Mouse (Mus musculus): Measurements from ENCODE around the gene Tsc2.

DNA sequence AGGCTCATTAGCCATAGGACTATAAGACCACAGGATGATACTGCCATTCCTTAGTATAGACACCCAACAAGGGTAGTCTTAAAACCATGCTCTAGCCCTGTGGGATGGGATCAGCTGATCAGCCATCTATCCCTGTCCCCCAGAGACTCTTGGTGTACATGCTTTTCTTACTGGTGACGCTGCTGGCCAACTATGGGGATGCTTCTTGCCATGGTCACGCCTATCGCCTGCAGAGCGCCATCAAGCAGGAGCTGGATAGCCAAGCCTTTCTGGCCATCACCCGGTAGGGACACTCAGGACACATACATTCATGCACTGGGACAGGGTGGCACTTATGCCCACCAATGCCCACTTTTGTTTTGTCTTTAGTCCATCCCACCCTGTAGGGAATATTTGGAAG lies 40.7 kb downstream of the Tsc2 start:
- TF ChIP-seq CTCF (IDR thresholded peaks at IDR 0.05; ENCODE audit: low read depth, low read length), result no peak
- no peak for TF ChIP-seq POLR2A (IDR thresholded peaks at IDR 0.05; ENCODE audit: insufficient read depth, low read length)

All from ES-Bruce4 (cell line).